Mouse (Mus musculus): ENCODE results near the gene Rpl23. TPM values are rescaled to one million over a fixed set of nuclear protein-coding genes. Genes with fewer than 3 reads are reported as not detected.

The Rpl23 gene
- polyA plus RNA-seq, 1 experiment, result 1,391 TPM

DNA sequence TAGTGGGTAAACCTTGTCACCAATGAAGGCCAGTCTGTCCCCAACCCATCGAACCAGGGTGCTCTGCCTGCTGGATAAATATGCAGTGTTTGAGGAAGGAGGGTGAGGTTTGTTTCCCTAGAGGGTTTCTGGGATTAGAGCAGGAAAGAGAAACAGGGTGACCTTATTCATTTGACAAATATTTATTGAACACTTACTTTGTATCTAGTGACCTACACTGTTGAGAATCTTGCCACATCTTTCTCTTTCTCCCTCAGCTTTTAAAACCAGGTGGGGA lies 19.9 kb upstream of the Rpl23 start:
- Histone ChIP-seq H3K4me3 (ENCODE audit: insufficient read depth, poor library complexity, severe bottlenecking) (no peak overlapping the region), H3ac (ENCODE audit: control insufficient read depth, insufficient read length, low read depth) (no peak overlapping the region)

GRCm38 (mm10) chr11:97801409-97802193 lies 19.4 kb upstream of the Rpl23 start:
- TF ChIP-seq CEBPB (IDR thresholded peaks at IDR 0.05; ENCODE audit: low read depth) (no peak), MYOG (IDR thresholded peaks at IDR 0.05; ENCODE audit: control insufficient read depth, extremely low read depth, insufficient read length) (no peak), CTCF (IDR thresholded peaks at IDR 0.05; ENCODE audit: control insufficient read depth, insufficient read depth, insufficient read length) (no peak), MYOD1 (IDR thresholded peaks at IDR 0.05; ENCODE audit: control insufficient read depth, insufficient read length, low read depth) (no peak), FOSL1 (IDR thresholded peaks at IDR 0.05; ENCODE audit: insufficient read depth, low read length, poor library complexity, severe bottlenecking) (no peak), USF1 (IDR thresholded peaks at IDR 0.05; ENCODE audit: low read depth) (no peak), MAX (IDR thresholded peaks at IDR 0.05) (no peak)
- Histone ChIP-seq H3K79me3 (ENCODE audit: low read depth) (peaks cover 63% of the 10 kb centered on the region), H3K36me3 (ENCODE audit: control insufficient read depth, insufficient read depth) (peaks cover 19% of the 10 kb centered on the region), H3ac (ENCODE audit: control insufficient read depth, insufficient read length, low read depth) (peak overlapping the region; percentile 66), H3K27me3 (ENCODE audit: control insufficient read depth, insufficient read depth, insufficient read length) (no peaks in the 10 kb centered on the region), H3K4me3 (ENCODE audit: insufficient read depth, poor library complexity, severe bottlenecking) (peak overlapping the region; percentile 98), H3K79me2 (ENCODE audit: control insufficient read depth, insufficient read depth) (peaks cover 71% of the 10 kb centered on the region)

More for the DNA sequence above, 19.9 kb upstream of the Rpl23 start:
- peaks cover 76% of the 10 kb centered on the region for H3K79me2 ChIP-seq (ENCODE audit: control insufficient read depth, insufficient read depth)
- peaks cover 25% of the 10 kb centered on the region for H3K36me3 ChIP-seq (ENCODE audit: control insufficient read depth, insufficient read depth)
- no peaks in the 10 kb centered on the region for H3K27me3 ChIP-seq (ENCODE audit: control insufficient read depth, insufficient read depth, insufficient read length)
- peaks cover 65% of the 10 kb centered on the region for H3K79me3 ChIP-seq (ENCODE audit: low read depth)
- TF ChIP-seq FOSL1 (IDR thresholded peaks at IDR 0.05; ENCODE audit: insufficient read depth, low read length, poor library complexity, severe bottlenecking) (no peak), MYOG (IDR thresholded peaks at IDR 0.05; ENCODE audit: control insufficient read depth, extremely low read depth, insufficient read length) (no peak), CEBPB (IDR thresholded peaks at IDR 0.05; ENCODE audit: low read depth) (no peak), CTCF (IDR thresholded peaks at IDR 0.05; ENCODE audit: control insufficient read depth, insufficient read depth, insufficient read length) (no peak), MYOD1 (IDR thresholded peaks at IDR 0.05; ENCODE audit: control insufficient read depth, insufficient read length, low read depth) (no peak), USF1 (IDR thresholded peaks at IDR 0.05; ENCODE audit: low read depth) (no peak), MAX (IDR thresholded peaks at IDR 0.05) (no peak)

GRCm38 (mm10) chr11:97800691-97801408 lies 18.6 kb upstream of the Rpl23 start:
- Histone ChIP-seq H3ac (ENCODE audit: control insufficient read depth, insufficient read length, low read depth) (peak overlapping the region; percentile 66), H3K27me3 (ENCODE audit: control insufficient read depth, insufficient read depth, insufficient read length) (no peaks in the 10 kb centered on the region), H3K36me3 (ENCODE audit: control insufficient read depth, insufficient read depth) (peaks cover 19% of the 10 kb centered on the region), H3K79me2 (ENCODE audit: control insufficient read depth, insufficient read depth) (peaks cover 64% of the 10 kb centered on the region), H3K4me3 (ENCODE audit: insufficient read depth, poor library complexity, severe bottlenecking) (peak overlapping the region; percentile 98), H3K79me3 (ENCODE audit: low read depth) (peaks cover 55% of the 10 kb centered on the region)
- no peak for TF ChIP-seq CTCF (IDR thresholded peaks at IDR 0.05; ENCODE audit: control insufficient read depth, insufficient read depth, insufficient read length)
- TF ChIP-seq MAX (IDR thresholded peaks at IDR 0.05), result no peak
- no peak for TF ChIP-seq MYOD1 (IDR thresholded peaks at IDR 0.05; ENCODE audit: control insufficient read depth, insufficient read length, low read depth)
- TF ChIP-seq FOSL1 (IDR thresholded peaks at IDR 0.05; ENCODE audit: insufficient read depth, low read length, poor library complexity, severe bottlenecking), result no peak
- no peak for TF ChIP-seq CEBPB (IDR thresholded peaks at IDR 0.05; ENCODE audit: low read depth)
- no peak for TF ChIP-seq USF1 (IDR thresholded peaks at IDR 0.05; ENCODE audit: low read depth)
- TF ChIP-seq MYOG (IDR thresholded peaks at IDR 0.05; ENCODE audit: control insufficient read depth, extremely low read depth, insufficient read length), result no peak

- peak overlapping the region; percentile 98 for H3K4me3 ChIP-seq (ENCODE audit: insufficient read depth, poor library complexity, severe bottlenecking)
- peaks cover 19% of the 10 kb centered on the region for H3K36me3 ChIP-seq (ENCODE audit: control insufficient read depth, insufficient read depth)
- H3ac ChIP-seq (ENCODE audit: control insufficient read depth, insufficient read length, low read depth), result peak overlapping the region; percentile 66
- no peak for TF ChIP-seq MAX (IDR thresholded peaks at IDR 0.05)
- TF ChIP-seq CEBPB (IDR thresholded peaks at IDR 0.05; ENCODE audit: low read depth), result no peak
- no peak for TF ChIP-seq CTCF (IDR thresholded peaks at IDR 0.05; ENCODE audit: control insufficient read depth, insufficient read depth, insufficient read length)
- TF ChIP-seq MYOG (IDR thresholded peaks at IDR 0.05; ENCODE audit: control insufficient read depth, extremely low read depth, insufficient read length), result no peak
- no peak for TF ChIP-seq FOSL1 (IDR thresholded peaks at IDR 0.05; ENCODE audit: insufficient read depth, low read length, poor library complexity, severe bottlenecking)
- TF ChIP-seq MYOD1 (IDR thresholded peaks at IDR 0.05; ENCODE audit: control insufficient read depth, insufficient read length, low read depth), result no peak
- TF ChIP-seq USF1 (IDR thresholded peaks at IDR 0.05; ENCODE audit: low read depth), result no peak
- H3K79me3 ChIP-seq (ENCODE audit: low read depth), result peaks cover 48% of the 10 kb centered on the region
- H3K79me2 ChIP-seq (ENCODE audit: control insufficient read depth, insufficient read depth), result peaks cover 57% of the 10 kb centered on the region
- H3K27me3 ChIP-seq (ENCODE audit: control insufficient read depth, insufficient read depth, insufficient read length), result no peaks in the 10 kb centered on the region
These were observed 17.9 kb upstream of the Rpl23 start for GRCm38 (mm10) chr11:97799994-97800690.

Measured in C2C12 (cell line).